Mouse (Mus musculus): ENCODE measurements around the gene Socs7. TPM values are rescaled to one million over a fixed set of nuclear protein-coding genes. Genes with fewer than 3 reads are reported as not detected.
"Not testable (repeated sequence)": the region's sequence is repeated elsewhere in the genome, so short reads cannot be mapped to it uniquely, and the experiment has no call there.

Socs7 gene
- polyA plus RNA-seq, 1 experiment from 2014 or later = 3.6 TPM

- H3K36me3 ChIP-seq (ENCODE audit: control insufficient read depth, insufficient read depth, low read length) = no peaks in the 10 kb centered on the region
- 18% methylated on average over 2 of the region's 2 CpGs for WGBS
- H3K9me3 ChIP-seq (ENCODE audit: control insufficient read depth, low read length) = no peaks in the 10 kb centered on the region
- ATAC-seq (ENCODE audit: low FRiP score) = 0 out of 2 replicates have a peak, but pooled peaks have one; percentile 27
- H3K4me3 ChIP-seq (ENCODE audit: low read depth, low read length) = no peak overlapping the region
- H3K27ac ChIP-seq (ENCODE audit: low read depth, low read length) = no peak overlapping the region
- peaks cover 3% of the 10 kb centered on the region for H3K4me1 ChIP-seq (replicated peaks; ENCODE audit: control insufficient read depth, insufficient read depth, low read length)
- no peak overlapping the region for H3K9ac ChIP-seq (ENCODE audit: low read depth, low read length)
- peak; percentile 70 for DNase-seq (ENCODE audit: low spot score)
- H3K27me3 ChIP-seq (ENCODE audit: control insufficient read depth, insufficient read depth, low read length) = no peaks in the 10 kb centered on the region
- no peak overlapping the region for H3K4me2 ChIP-seq (replicated peaks; ENCODE audit: low read depth, low read length)
Measured at GRCm38 (mm10) chr11:97350035-97350434, 12.3 kb upstream of the Socs7 start.

GRCm38 (mm10) chr11:97352027-97352684, 10.2 kb upstream of the Socs7 start, which contains the start of gene Gpr179:
Gpr179 (minus strand) TSS chr11:97352077.
- Histone ChIP-seq H3K27ac (ENCODE audit: low read depth, low read length) (no peak within 1 kb of the TSS), H3K4me2 (replicated peaks; ENCODE audit: low read depth, low read length) (no peak within 1 kb of the TSS), H3K4me1 (replicated peaks; ENCODE audit: control insufficient read depth, insufficient read depth, low read length) (peaks cover 3% of the 10 kb centered on the region), H3K27me3 (ENCODE audit: control insufficient read depth, insufficient read depth, low read length) (no peaks in the 10 kb centered on the region), H3K36me3 (ENCODE audit: control insufficient read depth, insufficient read depth, low read length) (no peaks in the 10 kb centered on the region), H3K9ac (ENCODE audit: low read depth, low read length) (0 out of 2 replicates have a peak within 1 kb of the TSS, but pooled peaks have one; percentile 40), H3K9me3 (ENCODE audit: control insufficient read depth, low read length) (no peaks in the 10 kb centered on the region), H3K4me3 (ENCODE audit: low read depth, low read length) (no peak within 1 kb of the TSS)
- ATAC-seq (ENCODE audit: low FRiP score) = no peak
- 57% methylated on average over 2 of the region's 3 CpGs for WGBS
- no peak for DNase-seq (ENCODE audit: low spot score)

GRCm38 (mm10) chr11:97352935-97353597, 9.3 kb upstream of the Socs7 start:
- 76% methylated on average over 4 of the region's 4 CpGs for WGBS
- ATAC-seq (ENCODE audit: low FRiP score) = no peak
- H3K4me1 ChIP-seq (replicated peaks; ENCODE audit: control insufficient read depth, insufficient read depth, low read length) = peaks cover 3% of the 10 kb centered on the region
- no peak for DNase-seq (ENCODE audit: low spot score)
- no peak overlapping the region for H3K4me2 ChIP-seq (replicated peaks; ENCODE audit: low read depth, low read length)
- no peaks in the 10 kb centered on the region for H3K9me3 ChIP-seq (ENCODE audit: control insufficient read depth, low read length)
- H3K4me3 ChIP-seq (ENCODE audit: low read depth, low read length) = no peak overlapping the region
- H3K27ac ChIP-seq (ENCODE audit: low read depth, low read length) = no peak overlapping the region
- H3K9ac ChIP-seq (ENCODE audit: low read depth, low read length) = no peak overlapping the region
- no peaks in the 10 kb centered on the region for H3K27me3 ChIP-seq (ENCODE audit: control insufficient read depth, insufficient read depth, low read length)
- no peaks in the 10 kb centered on the region for H3K36me3 ChIP-seq (ENCODE audit: control insufficient read depth, insufficient read depth, low read length)

- Histone ChIP-seq H3K9me3 (ENCODE audit: control insufficient read depth, low read length) (no peaks in the 10 kb centered on the region), H3K4me1 (replicated peaks; ENCODE audit: control insufficient read depth, insufficient read depth, low read length) (peaks cover 3% of the 10 kb centered on the region), H3K4me2 (replicated peaks; ENCODE audit: low read depth, low read length) (no peak overlapping the region), H3K27me3 (ENCODE audit: control insufficient read depth, insufficient read depth, low read length) (no peaks in the 10 kb centered on the region), H3K36me3 (ENCODE audit: control insufficient read depth, insufficient read depth, low read length) (no peaks in the 10 kb centered on the region), H3K4me3 (ENCODE audit: low read depth, low read length) (no peak overlapping the region), H3K27ac (ENCODE audit: low read depth, low read length) (no peak overlapping the region), H3K9ac (ENCODE audit: low read depth, low read length) (no peak overlapping the region)
- 84% methylated on average over 2 of the region's 2 CpGs for WGBS
- DNase-seq (ENCODE audit: low spot score) (no peak), ATAC-seq (ENCODE audit: low FRiP score) (no peak)
Measured at GRCm38 (mm10) chr11:97354646-97355045, 7.7 kb upstream of the Socs7 start.

- H3K4me3 ChIP-seq (ENCODE audit: low read depth, low read length) = no peak overlapping the region
- no peak overlapping the region for H3K9ac ChIP-seq (ENCODE audit: low read depth, low read length)
- no peaks in the 10 kb centered on the region for H3K9me3 ChIP-seq (ENCODE audit: control insufficient read depth, low read length)
- H3K4me1 ChIP-seq (replicated peaks; ENCODE audit: control insufficient read depth, insufficient read depth, low read length) = peaks cover 2% of the 10 kb centered on the region
- no peak overlapping the region for H3K27ac ChIP-seq (ENCODE audit: low read depth, low read length)
- H3K36me3 ChIP-seq (ENCODE audit: control insufficient read depth, insufficient read depth, low read length) = no peaks in the 10 kb centered on the region
- ATAC-seq (ENCODE audit: low FRiP score) (no peak), DNase-seq (ENCODE audit: low spot score) (no peak)
- H3K27me3 ChIP-seq (ENCODE audit: control insufficient read depth, insufficient read depth, low read length) = no peaks in the 10 kb centered on the region
- H3K4me2 ChIP-seq (replicated peaks; ENCODE audit: low read depth, low read length) = no peak overlapping the region
- WGBS = 91% methylated on average over 7 of the region's 7 CpGs
Measured at GRCm38 (mm10) chr11:97355247-97355646, 7.1 kb upstream of the Socs7 start.

GRCm38 (mm10) chr11:97357663-97358062, 4.7 kb upstream of the Socs7 start:
- H3K9me3 ChIP-seq (ENCODE audit: control insufficient read depth, low read length); H3K27ac ChIP-seq (ENCODE audit: low read depth, low read length); H3K4me3 ChIP-seq (ENCODE audit: low read depth, low read length); H3K4me1 ChIP-seq (replicated peaks; ENCODE audit: control insufficient read depth, insufficient read depth, low read length); H3K4me2 ChIP-seq (replicated peaks; ENCODE audit: low read depth, low read length); H3K9ac ChIP-seq (ENCODE audit: low read depth, low read length); H3K27me3 ChIP-seq (ENCODE audit: control insufficient read depth, insufficient read depth, low read length); H3K36me3 ChIP-seq (ENCODE audit: control insufficient read depth, insufficient read depth, low read length); ATAC-seq (ENCODE audit: low FRiP score): not testable (repeated sequence)
- 16% methylated on average over 4 of the region's 6 CpGs for WGBS
- peak; percentile 80 for DNase-seq (ENCODE audit: low spot score)

- peaks cover 10% of the 10 kb centered on the region; the same call in 1 of the 2 replicates for H3K4me1 ChIP-seq (replicated peaks; ENCODE audit: control insufficient read depth, insufficient read depth, low read length)
- no peaks in the 10 kb centered on the region for H3K27me3 ChIP-seq (ENCODE audit: control insufficient read depth, insufficient read depth, low read length)
- under 1% methylated on average over 23 of the region's 39 CpGs for whole genome bisulfite sequencing
- peak overlapping the region; percentile 81 for H3K27ac ChIP-seq (ENCODE audit: low read depth, low read length)
- peak; percentile 60; the same call in 1 of the 2 replicates for ATAC-seq (ENCODE audit: low FRiP score)
- H3K9ac ChIP-seq (ENCODE audit: low read depth, low read length) = peak overlapping the region; percentile 96
- H3K4me2 ChIP-seq (replicated peaks; ENCODE audit: low read depth, low read length) = peak overlapping the region; percentile 90
- no peaks in the 10 kb centered on the region for H3K9me3 ChIP-seq (ENCODE audit: control insufficient read depth, low read length)
- H3K4me3 ChIP-seq (ENCODE audit: low read depth, low read length) = peak overlapping the region; percentile 98
- no peak for DNase-seq (ENCODE audit: low spot score)
- H3K36me3 ChIP-seq (ENCODE audit: control insufficient read depth, insufficient read depth, low read length) = no peaks in the 10 kb centered on the region
Measured at GRCm38 (mm10) chr11:97362649-97362942, 245 bp downstream of the Socs7 start.

GRCm38 (mm10) chr11:97362943-97363643, 742 bp downstream of the Socs7 start:
- Histone ChIP-seq H3K27ac (ENCODE audit: low read depth, low read length) (peak overlapping the region; percentile 81), H3K9ac (ENCODE audit: low read depth, low read length) (peak overlapping the region; percentile 96), H3K9me3 (ENCODE audit: control insufficient read depth, low read length) (no peaks in the 10 kb centered on the region), H3K4me2 (replicated peaks; ENCODE audit: low read depth, low read length) (peak overlapping the region; percentile 90), H3K27me3 (ENCODE audit: control insufficient read depth, insufficient read depth, low read length) (no peaks in the 10 kb centered on the region), H3K4me1 (replicated peaks; ENCODE audit: control insufficient read depth, insufficient read depth, low read length) (peaks cover 10% of the 10 kb centered on the region; the same call in 1 of the 2 replicates), H3K4me3 (ENCODE audit: low read depth, low read length) (peak overlapping the region; percentile 98), H3K36me3 (ENCODE audit: control insufficient read depth, insufficient read depth, low read length) (no peaks in the 10 kb centered on the region)
- WGBS = 0% methylated on average over 46 of the region's 49 CpGs
- ATAC-seq (ENCODE audit: low FRiP score) (no peak), DNase-seq (ENCODE audit: low spot score) (peak; percentile 65)

Measured in hindbrain, embryonic 11.5 days (tissue).